Mouse (Mus musculus) liver, adult (tissue): ENCODE results near the gene Hist2h3c1.

Source experiments
- GATA4 ChIP-seq: IDR thresholded peaks from 2 replicates; pipeline ENCODE4 v1.6.1; 2014; ENCODE audit warnings: mild to moderate bottlenecking, low read length; ENCODE audit not compliant: insufficient replicate concordance

Hist2h3c1 gene

GRCm38 (mm10) chr3:96248141-96249033 lies 1.9 kb downstream of the Hist2h3c1 start:
- no peak for TF ChIP-seq GATA4

DNA sequence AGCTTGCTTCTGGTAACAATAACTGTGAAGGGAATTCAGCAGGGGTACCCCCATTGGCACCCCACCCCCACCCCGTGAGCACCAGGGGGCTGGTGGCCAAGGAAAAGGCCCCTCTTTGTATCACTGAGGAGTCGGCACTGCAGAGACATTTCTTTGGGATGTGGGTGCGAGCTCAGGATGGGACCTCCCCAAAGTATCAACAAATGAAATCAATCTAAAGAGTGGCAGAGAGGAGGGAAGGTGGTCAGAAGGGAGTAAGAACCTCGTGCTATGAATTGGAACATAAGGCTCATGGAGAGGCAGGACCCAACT lies 2.5 kb downstream of the Hist2h3c1 start:
- no peak for TF ChIP-seq GATA4

GRCm38 (mm10) chr3:96250890-96251289 lies 4.4 kb downstream of the Hist2h3c1 start:
- no peak for TF ChIP-seq GATA4

- TF ChIP-seq GATA4 = no peak
These were observed 5.3 kb downstream of the Hist2h3c1 start for GRCm38 (mm10) chr3:96251787-96252186.

GRCm38 (mm10) chr3:96254683-96255355 lies 8.3 kb downstream of the Hist2h3c1 start:
- TF ChIP-seq GATA4 = no peak

DNA sequence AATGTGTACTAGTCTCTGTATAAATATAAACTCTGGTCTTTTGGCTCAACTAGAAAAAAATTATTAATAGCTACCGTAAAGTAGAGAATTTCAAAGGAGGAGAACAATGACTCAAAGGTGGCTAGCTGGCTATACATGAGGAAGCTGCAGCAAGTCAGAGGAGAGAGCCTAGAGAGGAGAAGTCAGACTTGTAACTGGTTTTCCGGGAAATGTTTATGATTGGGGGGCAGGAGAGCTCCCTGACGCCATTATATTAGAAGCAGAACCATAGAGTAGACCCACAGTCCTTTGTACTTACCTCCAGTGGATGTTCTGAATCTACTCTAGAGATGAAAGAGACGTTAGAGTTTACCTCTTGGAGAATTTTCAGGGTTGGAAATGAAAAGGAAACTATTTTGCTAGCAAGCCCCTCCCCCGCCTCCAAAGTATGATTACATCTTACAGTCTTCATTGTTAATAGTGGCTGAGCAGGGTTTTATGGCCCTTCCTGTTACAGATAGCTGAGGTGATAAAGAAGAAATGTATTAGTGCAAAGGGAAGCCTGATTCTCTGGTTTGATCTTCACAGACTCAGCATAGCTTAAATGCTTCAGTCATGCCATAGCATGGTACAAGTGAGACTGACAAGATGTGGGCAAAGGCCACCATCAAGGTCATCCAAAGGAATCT lies 9.6 kb downstream of the Hist2h3c1 start:
- TF ChIP-seq GATA4 = no peak

- no peak for TF ChIP-seq GATA4
These were observed 10.7 kb downstream of the Hist2h3c1 start for GRCm38 (mm10) chr3:96257190-96257589.

DNA sequence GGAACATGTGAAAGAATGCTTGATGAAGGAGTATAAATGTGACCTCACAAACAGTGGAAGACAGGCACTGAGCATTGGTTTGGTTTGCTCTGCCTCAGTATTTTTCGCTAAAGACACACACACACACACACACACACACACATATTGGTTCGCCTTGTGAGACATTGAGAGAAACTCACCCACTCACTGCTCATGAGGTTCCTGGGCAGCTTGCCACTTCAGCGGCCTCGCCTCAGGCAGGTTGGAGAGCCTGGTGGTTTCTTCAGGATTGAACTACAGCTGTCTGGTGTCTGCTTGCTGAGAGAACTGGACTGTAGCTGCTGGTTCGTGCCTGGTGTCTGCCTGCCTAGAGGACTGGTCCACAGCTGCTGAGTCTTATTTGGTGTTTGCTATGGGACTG lies 13.7 kb downstream of the Hist2h3c1 start:
- TF ChIP-seq GATA4 = no peak

DNA sequence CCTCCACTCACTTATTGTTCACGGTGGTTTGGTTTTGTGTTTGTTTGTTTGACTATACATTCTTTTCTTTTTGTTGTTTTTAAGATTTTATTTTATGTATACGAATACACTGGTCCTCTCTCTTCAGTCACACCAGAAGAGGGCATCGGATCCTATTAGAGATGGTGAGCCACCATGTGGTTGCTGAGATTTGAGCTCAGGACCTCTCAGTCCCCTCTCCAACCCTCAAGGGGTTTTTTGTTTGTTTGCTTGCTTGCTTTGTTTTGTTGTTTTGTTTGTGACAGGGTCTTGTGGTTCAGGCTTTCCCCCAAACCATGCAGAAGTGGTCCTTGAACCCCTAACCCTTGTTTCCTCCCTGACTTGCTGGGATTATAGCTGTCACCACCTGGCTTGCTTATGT lies 15.1 kb downstream of the Hist2h3c1 start:
- TF ChIP-seq GATA4 = no peak

- no peak for TF ChIP-seq GATA4
These were observed 15.9 kb downstream of the Hist2h3c1 start for GRCm38 (mm10) chr3:96262216-96262875.

DNA sequence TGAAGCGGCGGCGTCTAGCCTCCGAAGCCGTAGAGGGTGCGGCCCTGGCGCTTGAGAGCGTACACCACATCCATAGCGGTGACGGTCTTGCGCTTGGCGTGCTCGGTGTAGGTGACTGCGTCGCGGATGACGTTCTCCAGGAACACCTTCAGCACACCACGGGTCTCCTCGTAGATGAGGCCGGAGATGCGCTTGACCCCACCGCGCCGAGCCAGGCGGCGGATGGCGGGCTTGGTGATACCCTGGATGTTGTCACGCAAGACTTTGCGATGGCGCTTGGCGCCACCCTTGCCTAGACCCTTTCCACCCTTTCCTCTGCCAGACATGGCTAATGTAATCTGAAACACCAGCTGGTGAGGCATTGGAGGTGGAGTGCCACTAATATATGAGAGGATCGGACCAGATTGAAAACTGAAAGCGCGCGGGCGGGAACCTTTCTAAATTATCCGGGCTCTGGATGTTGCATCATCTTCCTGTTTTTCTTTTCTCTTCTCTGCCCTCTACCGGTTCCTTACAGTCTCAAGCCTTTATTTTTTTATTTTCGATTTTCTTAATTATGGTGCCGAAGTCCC lies 16.6 kb downstream of the Hist2h3c1 start, which contains the start of gene Hist2h4:
TSS of gene Hist2h4 (minus strand) at position 333 of the 572 bp plus-strand sequence.
- no peak; the same call in 1 of the 2 replicates for TF ChIP-seq GATA4

GRCm38 (mm10) chr3:96263558-96264403 lies 17.3 kb downstream of the Hist2h3c1 start:
- no peak for TF ChIP-seq GATA4

- no peak for TF ChIP-seq GATA4
These were observed 18.0 kb downstream of the Hist2h3c1 start for GRCm38 (mm10) chr3:96264404-96264949.
